In genomic region chr19:57361939-57362307, GRCm38 (mm10) we compare ENCODE assay signal across 8 mouse cellular contexts. TPM values are rescaled to one million over a fixed set of nuclear protein-coding genes. Genes with fewer than 3 reads are reported as not detected.
A peak's percentile ranks its signal among the peaks of the same experiment; 100 is the strongest.
DNase-seq lines count a peak whose midpoint lies in the region; ATAC-seq and TF ChIP-seq lines count a peak whose summit lies in the region.

No protein-coding gene starts in this region.

- H3K4me1 ChIP-seq in kidney, embryonic 15.5 days = peaks cover 67% of the 10 kb centered on the region
- H3K4me1 ChIP-seq in bone marrow macrophage, adult 2 months (ENCODE audit: control insufficient read depth, insufficient read depth, low read length) = peaks cover 32% of the 10 kb centered on the region
- peaks cover 44% of the 10 kb centered on the region for H3K4me1 ChIP-seq in hindbrain, embryonic 16.5 days (ENCODE audit: control insufficient read depth, insufficient read depth, low read depth, low read length)
- H3K4me1 ChIP-seq in midbrain, postnatal 0 days (ENCODE audit: insufficient read depth, low read length) = peaks cover 17% of the 10 kb centered on the region

- TF ChIP-seq POLR2A in bone marrow macrophage, adult 2 months (IDR thresholded peaks at IDR 0.05; ENCODE audit: borderline replicate concordance, low read depth, low read length) = no peak

- ATAC-seq in kidney, embryonic 15.5 days (replicated peaks; ENCODE audit: low FRiP score) = no peak
- no peak for ATAC-seq in hindbrain, embryonic 16.5 days
- ATAC-seq in midbrain, postnatal 0 days (ENCODE audit: low FRiP score) = no peak
- ATAC-seq in cerebellum, adult (ENCODE audit: insufficient number of reproducible peaks, low FRiP score, low TSS enrichment) = no peak

- H3K27ac ChIP-seq in kidney, embryonic 15.5 days = peak overlapping the region; percentile 98
- peak overlapping the region; percentile 87 for H3K27ac ChIP-seq in bone marrow macrophage, adult 2 months (ENCODE audit: insufficient read depth, low read depth, low read length)
- H3K27ac ChIP-seq in hindbrain, embryonic 16.5 days (ENCODE audit: low read depth, low read length) = no peak overlapping the region
- no peak overlapping the region; the same call in 1 of the 2 replicates for H3K27ac ChIP-seq in midbrain, postnatal 0 days (ENCODE audit: low read depth, low read length)

- peak overlapping the region; percentile 85 for H3K4me3 ChIP-seq in kidney, embryonic 15.5 days (replicated peaks)
- peak overlapping the region; percentile 91 for H3K4me3 ChIP-seq in bone marrow macrophage, adult 2 months (ENCODE audit: insufficient read depth, low read length)
- H3K4me3 ChIP-seq in hindbrain, embryonic 16.5 days (ENCODE audit: low read length) = peak overlapping the region; percentile 98
- peak overlapping the region; percentile 98 for H3K4me3 ChIP-seq in midbrain, postnatal 0 days (ENCODE audit: low read depth, low read length)

- H3K36me3 ChIP-seq in kidney, embryonic 15.5 days = peaks cover under 1% of the 10 kb centered on the region; the same call in 1 of the 2 replicates
- H3K36me3 ChIP-seq in hindbrain, embryonic 16.5 days (ENCODE audit: control insufficient read depth, insufficient read depth, low read length) = no peaks in the 10 kb centered on the region
- no peaks in the 10 kb centered on the region for H3K36me3 ChIP-seq in midbrain, postnatal 0 days (ENCODE audit: insufficient read depth, low read length)

- peak overlapping the region; percentile 100 for H3K9ac ChIP-seq in kidney, embryonic 15.5 days
- peak overlapping the region; percentile 100 for H3K9ac ChIP-seq in hindbrain, embryonic 16.5 days (ENCODE audit: low read depth, low read length)
- H3K9ac ChIP-seq in midbrain, postnatal 0 days (replicated peaks; ENCODE audit: low read length, poor library complexity, severe bottlenecking) = peak overlapping the region; percentile 99

- no peak for DNase-seq in kidney, adult 11 months
- DNase-seq in midbrain, postnatal 0 days (ENCODE audit: low spot score) = no peak
- DNase-seq in ovary, postnatal 10 days (ENCODE audit: low spot score) = no peak
- DNase-seq in B cell, adult 2 months = no peak

- H3K4me2 ChIP-seq in kidney, embryonic 15.5 days = peak overlapping the region; percentile 79
- H3K4me2 ChIP-seq in hindbrain, embryonic 16.5 days (ENCODE audit: low read length) = peak overlapping the region; percentile 79
- peak overlapping the region; percentile 64 for H3K4me2 ChIP-seq in midbrain, postnatal 0 days (ENCODE audit: low read depth, low read length, poor library complexity, severe bottlenecking)

- H3K27me3 ChIP-seq in kidney, embryonic 15.5 days = no peaks in the 10 kb centered on the region
- no peaks in the 10 kb centered on the region for H3K27me3 ChIP-seq in hindbrain, embryonic 16.5 days (replicated peaks; ENCODE audit: control insufficient read depth, insufficient read depth, low read length)
- no peaks in the 10 kb centered on the region for H3K27me3 ChIP-seq in midbrain, postnatal 0 days (ENCODE audit: insufficient read depth, low read length)

- no peaks in the 10 kb centered on the region for H3K9me3 ChIP-seq in kidney, embryonic 15.5 days (replicated peaks)
- no peaks in the 10 kb centered on the region for H3K9me3 ChIP-seq in hindbrain, embryonic 16.5 days (ENCODE audit: control insufficient read depth, low read length)
- no peaks in the 10 kb centered on the region for H3K9me3 ChIP-seq in midbrain, postnatal 0 days (ENCODE audit: low read length)

- 19% methylated on average over 3 of the region's 3 CpGs for WGBS in kidney, embryonic 15.5 days
- 13% methylated on average over 3 of the region's 3 CpGs for WGBS in hindbrain, embryonic 16.5 days
- WGBS in midbrain, postnatal 0 days = 8% methylated on average over 3 of the region's 3 CpGs

- no peak for TF ChIP-seq CTCF in bone marrow macrophage, adult 2 months (IDR thresholded peaks at IDR 0.05; ENCODE audit: low read depth, low read length)
- TF ChIP-seq CTCF in midbrain, postnatal 0 days (IDR thresholded peaks at IDR 0.05) = no peak

RNA-seq across cellular contexts. Expression of gene Fam160b1, which starts 1.4 kb away (rescaled TPM):
- polyA plus RNA-seq in kidney, embryonic 15.5 days (2015; fragmentation: Nextera tagmentation; extraction: Ambion mirVana) = 12.6 and 14.1 TPM in 2 replicates
- 18.3 and 24.1 TPM in 2 replicates for polyA plus RNA-seq in bone marrow macrophage, adult 2 months (2012; ENCODE audit: insufficient read depth, insufficient read length, missing spikeins)
- polyA plus RNA-seq in hindbrain, embryonic 16.5 days (2015; fragmentation: Nextera tagmentation; extraction: Ambion mirVana) = 11.2 and 12.8 TPM in 2 replicates
- 19.9 and 22.4 TPM in 2 replicates for total RNA-seq in midbrain, postnatal 0 days (2014; rRNA removed)
- 10.7 and 11.0 TPM in 2 replicates for polyA plus RNA-seq in midbrain, postnatal 0 days (2015; fragmentation: Nextera tagmentation; extraction: Ambion mirVana)

RNA-seq across cellular contexts. Expression of gene Ablim1, which starts 47.2 kb away (rescaled TPM):
- polyA plus RNA-seq in kidney, embryonic 15.5 days (2015; fragmentation: Nextera tagmentation; extraction: Ambion mirVana) = 35.2 and 35.8 TPM in 2 replicates
- polyA plus RNA-seq in bone marrow macrophage, adult 2 months (2012; ENCODE audit: insufficient read depth, insufficient read length, missing spikeins) = 0.25 TPM in 1 of 2 replicates, not detected in the other
- polyA plus RNA-seq in hindbrain, embryonic 16.5 days (2015; fragmentation: Nextera tagmentation; extraction: Ambion mirVana) = 57.3 and 62.1 TPM in 2 replicates
- total RNA-seq in midbrain, postnatal 0 days (2014; rRNA removed) = 81.2 and 104 TPM in 2 replicates
- 50.7 and 53.2 TPM in 2 replicates for polyA plus RNA-seq in midbrain, postnatal 0 days (2015; fragmentation: Nextera tagmentation; extraction: Ambion mirVana)

Comparison
In these comparisons a context has a peak if more than half of its experiments do, and no peak if none do; other contexts are left out.
1. H3K27ac ChIP-seq: peak in kidney, embryonic 15.5 days (single experiment) and bone marrow macrophage, adult 2 months (single experiment); none in hindbrain, embryonic 16.5 days (single experiment) and midbrain, postnatal 0 days (single experiment).
2. RNA of gene Ablim1, which starts 47.2 kb away (polyA plus RNA-seq): 57.3 to 62.1 TPM in hindbrain, embryonic 16.5 days, 50.7 to 53.2 TPM in midbrain, postnatal 0 days and 35.2 to 35.8 TPM in kidney, embryonic 15.5 days; 0.25 TPM in bone marrow macrophage, adult 2 months; every median in the first group is over 10 times any median in the second.
3. Peak in every context shown above with its lines, with median percentiles within 50 percentile points of each other: H3K4me2 ChIP-seq, H3K4me3 ChIP-seq and H3K9ac ChIP-seq.